In the genomic region with DNA sequence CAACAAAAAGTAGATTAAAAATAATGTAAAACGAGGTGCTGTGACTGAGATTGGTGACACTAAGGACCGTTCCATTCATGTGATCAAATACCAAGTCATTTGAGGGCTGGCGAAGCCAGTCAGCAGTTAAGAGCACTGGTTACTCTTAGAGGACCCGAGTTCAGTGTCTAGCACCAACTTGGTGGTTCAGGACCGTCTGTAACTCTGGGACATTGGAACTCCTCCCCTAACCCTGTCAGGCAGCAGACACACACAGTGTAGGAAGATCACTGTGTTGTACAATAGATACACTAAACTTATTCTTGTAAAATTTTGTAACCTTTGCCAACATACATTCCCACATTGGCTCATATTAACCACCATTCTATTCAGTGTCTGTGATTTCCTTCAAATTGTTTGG, we compare ENCODE assay signal across 7 mouse cellular contexts. TPM values are rescaled to one million over a fixed set of nuclear protein-coding genes. Genes with fewer than 3 reads are reported as not detected.
DNase-seq lines count a peak whose midpoint lies in the region; ATAC-seq and TF ChIP-seq lines count a peak whose summit lies in the region.

No protein-coding gene starts in this region.

- ATAC-seq in lung, postnatal 0 days, result no peak
- ATAC-seq in embryonic facial prominence, embryonic 11.5 days (replicated peaks; ENCODE audit: insufficient number of reproducible peaks, low FRiP score, low TSS enrichment, low read depth), result no peak

- peak overlapping the region; percentile 85 for H3K4me3 ChIP-seq in lung, postnatal 0 days (ENCODE audit: low read depth, low read length)
- H3K4me3 ChIP-seq in embryonic facial prominence, embryonic 11.5 days (ENCODE audit: low read depth, low read length), result peak overlapping the region; percentile 88
- peak overlapping the region; percentile 89 for H3K4me3 ChIP-seq in limb, embryonic 10.5 days

- no peak overlapping the region for H3K27ac ChIP-seq in lung, postnatal 0 days (ENCODE audit: low read length)
- no peak overlapping the region for H3K27ac ChIP-seq in embryonic facial prominence, embryonic 11.5 days (replicated peaks; ENCODE audit: low read depth, low read length)
- peak overlapping the region; percentile 97 for H3K27ac ChIP-seq in limb, embryonic 10.5 days

- no peaks in the 10 kb centered on the region for H3K27me3 ChIP-seq in lung, postnatal 0 days (replicated peaks; ENCODE audit: insufficient read depth, low read length)
- no peaks in the 10 kb centered on the region for H3K27me3 ChIP-seq in embryonic facial prominence, embryonic 11.5 days (ENCODE audit: control insufficient read depth, insufficient read depth, low read length)
- no peaks in the 10 kb centered on the region for H3K27me3 ChIP-seq in limb, embryonic 10.5 days (ENCODE audit: low read depth, poor library complexity, severe bottlenecking)

- H3K36me3 ChIP-seq in lung, postnatal 0 days (ENCODE audit: insufficient read depth, low read length), result peaks cover 10% of the 10 kb centered on the region; the same call in 1 of the 2 replicates
- H3K36me3 ChIP-seq in embryonic facial prominence, embryonic 11.5 days (replicated peaks; ENCODE audit: control insufficient read depth, insufficient read depth, low read depth, low read length), result peaks cover 2% of the 10 kb centered on the region; the same call in 1 of the 2 replicates
- H3K36me3 ChIP-seq in limb, embryonic 10.5 days, result peaks cover 33% of the 10 kb centered on the region

- no peak for DNase-seq in lung, postnatal 0 days (ENCODE audit: low spot score)
- no peak for DNase-seq in lung, postnatal 14 days
- peak; percentile 20 for DNase-seq in embryonic facial prominence, embryonic 11.5 days (ENCODE audit: low spot score)
- DNase-seq in limb, embryonic 10.5 days (ENCODE audit: low spot score), result no peak
- peak; percentile 17 for DNase-seq in retina, embryonic 14.5 days (ENCODE audit: low spot score)
- no peak for DNase-seq in layer of hippocampus, adult 9-10 months (ENCODE audit: low spot score)
- DNase-seq in thymus, postnatal 25 days, result no peak

- no peaks in the 10 kb centered on the region for H3K4me1 ChIP-seq in lung, postnatal 0 days (ENCODE audit: insufficient read depth, low read depth, low read length)
- H3K4me1 ChIP-seq in embryonic facial prominence, embryonic 11.5 days (ENCODE audit: control insufficient read depth, insufficient read depth, low read length), result no peaks in the 10 kb centered on the region
- peaks cover 14% of the 10 kb centered on the region; the same call in 1 of the 2 replicates for H3K4me1 ChIP-seq in limb, embryonic 10.5 days

- no peak for TF ChIP-seq CTCF in lung, postnatal 0 days (IDR thresholded peaks at IDR 0.05)

- no peak for TF ChIP-seq EP300 in lung, postnatal 0 days (IDR thresholded peaks at IDR 0.05)

- H3K9ac ChIP-seq in lung, postnatal 0 days (replicated peaks; ENCODE audit: low read depth), result peak overlapping the region; percentile 77; the same call in 1 of the 2 replicates
- peak overlapping the region; percentile 96 for H3K9ac ChIP-seq in embryonic facial prominence, embryonic 11.5 days (replicated peaks; ENCODE audit: low read length)

- no peaks in the 10 kb centered on the region for H3K9me3 ChIP-seq in lung, postnatal 0 days (ENCODE audit: low read length)
- no peaks in the 10 kb centered on the region for H3K9me3 ChIP-seq in embryonic facial prominence, embryonic 11.5 days (replicated peaks; ENCODE audit: control insufficient read depth, low read length)
- no peaks in the 10 kb centered on the region for H3K9me3 ChIP-seq in limb, embryonic 10.5 days (replicated peaks)

- 8% methylated on average over 5 of the region's 5 CpGs for whole genome bisulfite sequencing in lung, postnatal 0 days
- WGBS in embryonic facial prominence, embryonic 11.5 days, result 16% methylated on average over 5 of the region's 5 CpGs
- 28% methylated on average over 5 of the region's 5 CpGs for WGBS in limb, embryonic 10.5 days

- H3K4me2 ChIP-seq in lung, postnatal 0 days (replicated peaks; ENCODE audit: low read depth, low read length), result peak overlapping the region; percentile 82
- peak overlapping the region; percentile 68 for H3K4me2 ChIP-seq in embryonic facial prominence, embryonic 11.5 days (ENCODE audit: low read depth, low read length)

RNA-seq across cellular contexts. Expression of gene Gcfc2, which starts 0.8 kb away (rescaled TPM):
- polyA plus RNA-seq in lung, postnatal 0 days (2015; fragmentation: Nextera tagmentation; extraction: Ambion mirVana), result 2.5 and 3.2 TPM in 2 replicates
- 14.3 and 15.4 TPM in 2 replicates for polyA plus RNA-seq in embryonic facial prominence, embryonic 11.5 days (2014; fragmentation: Nextera tagmentation; extraction: Ambion mirVana)
- 13.6 and 15.5 TPM in 2 replicates for polyA plus RNA-seq in limb, embryonic 10.5 days (2016; fragmentation: Nextera tagmentation; extraction: Ambion mirVana)

RNA-seq across cellular contexts. Expression of gene Mrpl19, which starts 41.5 kb away (rescaled TPM):
- 13.6 and 15.8 TPM in 2 replicates for polyA plus RNA-seq in lung, postnatal 0 days (2015; fragmentation: Nextera tagmentation; extraction: Ambion mirVana)
- 68.0 and 68.9 TPM in 2 replicates for polyA plus RNA-seq in embryonic facial prominence, embryonic 11.5 days (2014; fragmentation: Nextera tagmentation; extraction: Ambion mirVana)
- 62.9 and 75.7 TPM in 2 replicates for polyA plus RNA-seq in limb, embryonic 10.5 days (2016; fragmentation: Nextera tagmentation; extraction: Ambion mirVana)

Comparison
In these comparisons a context has a peak if more than half of its experiments do, and no peak if none do; other contexts are left out.
1. DNase-seq: peak in embryonic facial prominence, embryonic 11.5 days (single experiment) and retina, embryonic 14.5 days (single experiment); none in lung, postnatal 0 days (single experiment), lung, postnatal 14 days (single experiment), limb, embryonic 10.5 days (single experiment), layer of hippocampus, adult 9-10 months (single experiment) and thymus, postnatal 25 days (single experiment).
2. Peak in every context shown above with its lines, with median percentiles within 50 percentile points of each other: H3K4me3 ChIP-seq.